Mouse (Mus musculus): ENCODE results near the gene Tnrc6c. TPM values are rescaled to one million over a fixed set of nuclear protein-coding genes. Genes with fewer than 3 reads are reported as not detected.

Gene Tnrc6c
- total and polyA plus RNA-seq, 3 experiments, result 6.9 to 16.7 (median 12.8) TPM

- Histone ChIP-seq H3K4me2 (ENCODE audit: insufficient read depth, low read depth, poor library complexity, severe bottlenecking) (no peak overlapping the region), H3K4me3 (replicated peaks in 1 of 3; ENCODE audit: low read depth in 2 of 3, low read length in 2 of 3, poor library complexity in 1 of 3) (no peak overlapping the region), H3K27ac (ENCODE audit: insufficient read depth, low read depth) (no peak overlapping the region), H3K9me3 (replicated peaks; ENCODE audit: low read length) (no peaks in the 10 kb centered on the region), H3K4me1 (ENCODE audit: control insufficient read depth in 1 of 2, insufficient read depth in 2 of 2) (peaks cover 13 to 65% of the 10 kb centered on the region in 2 experiments), H3K27me3 (replicated peaks) (no peaks in the 10 kb centered on the region), H3K9ac (ENCODE audit: insufficient read depth, low read depth) (no peak overlapping the region), H3K36me3 (replicated peaks in 1 of 2; ENCODE audit: control insufficient read depth in 1 of 2, insufficient read depth in 1 of 2, low read length in 1 of 2) (peaks cover 57 to 74% of the 10 kb centered on the region in 2 experiments), H3K79me2 (replicated peaks; ENCODE audit: control insufficient read depth, extremely low read depth, insufficient read depth, poor library complexity, severe bottlenecking) (no peaks in the 10 kb centered on the region)
- dilution Hi-C loops (cut with MboI; ENCODE audit: extremely low pct_ligation_motif_present, extremely low pct_unique_long_range_greater_than_20kb, low sequenced_read_pairs) (no loop called here), in situ Hi-C loops (cut with MboI; ENCODE audit: low pct_ligation_motif_present, low pct_unique_long_range_greater_than_20kb, low sequenced_read_pairs) (no loop called here)
- no peak for DNase-seq (ENCODE audit: extremely low read depth)
- TF ChIP-seq CHD2 (IDR thresholded peaks at IDR 0.05; ENCODE audit: low read length), result no peak
- 0 out of 2 replicates have a peak, but pooled peaks have one; percentile 5 for TF ChIP-seq TCF12 (IDR thresholded peaks at IDR 0.05; ENCODE audit: low read depth, low read length)
- no peak for TF ChIP-seq ZC3H11A (IDR thresholded peaks at IDR 0.05; ENCODE audit: low read depth, low read length)
Observed at GRCm38 (mm10) chr11:117776085-117776792, 122.2 kb downstream of the Tnrc6c start.

DNA sequence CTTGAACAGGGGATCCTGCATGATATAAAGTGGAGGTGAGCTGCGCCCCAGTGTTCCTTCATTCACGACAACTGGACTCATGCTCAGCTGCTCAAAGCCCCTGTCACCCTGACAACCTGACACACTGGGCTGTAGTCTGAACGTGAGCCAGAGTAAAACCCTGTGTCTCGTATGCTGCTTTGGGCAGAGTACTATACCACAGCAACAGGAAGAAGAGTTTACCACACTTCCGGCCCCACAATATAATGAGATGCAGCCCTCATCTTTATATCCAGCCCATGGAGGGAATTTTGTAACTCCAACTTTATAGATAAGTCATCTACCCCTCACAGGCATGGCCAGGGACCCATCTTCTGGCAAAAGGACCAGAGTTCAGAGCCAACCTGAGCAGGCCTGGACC, 123.0 kb downstream of the Tnrc6c start:
- DNase-seq (ENCODE audit: extremely low read depth), result no peak
- TF ChIP-seq ZMIZ1 (IDR thresholded peaks at IDR 0.05; ENCODE audit: low read depth, low read length) (no peak), MEF2A (IDR thresholded peaks at IDR 0.05; ENCODE audit: borderline replicate concordance, low read depth, low read length) (no peak), POLR2A (IDR thresholded peaks at IDR 0.05; ENCODE audit: low read depth, low read length) (no peak), MAZ (IDR thresholded peaks at IDR 0.05; ENCODE audit: low read depth, low read length) (no peak), MAX (IDR thresholded peaks at IDR 0.05; ENCODE audit: low read length) (no peak), NRF1 (IDR thresholded peaks at IDR 0.05; ENCODE audit: low read depth, low read length) (no peak), GABPA (IDR thresholded peaks at IDR 0.05; ENCODE audit: insufficient replicate concordance, low read depth, low read length) (no peak), IRF4 (IDR thresholded peaks at IDR 0.05; ENCODE audit: low read depth, low read length) (no peak), RAD21 (IDR thresholded peaks at IDR 0.05; ENCODE audit: low read depth, low read length) (no peak), NELFE (IDR thresholded peaks at IDR 0.05; ENCODE audit: low read depth, low read length) (no peak), CHD2 (IDR thresholded peaks at IDR 0.05; ENCODE audit: low read length) (no peak), PAX5 (IDR thresholded peaks at IDR 0.05; ENCODE audit: low read length) (no peak), TBP (conservative IDR thresholded peaks at IDR 0.05; ENCODE audit: low read depth, low read length) (no peak), USF2 (conservative IDR thresholded peaks at IDR 0.05; ENCODE audit: low read depth, low read length) (no peak)

More for the DNA sequence above, 123.0 kb downstream of the Tnrc6c start:
- peaks cover 50 to 67% of the 10 kb centered on the region in 2 experiments for H3K36me3 ChIP-seq (replicated peaks in 1 of 2; ENCODE audit: control insufficient read depth in 1 of 2, insufficient read depth in 1 of 2, low read length in 1 of 2)
- no peak overlapping the region for H3K9ac ChIP-seq (ENCODE audit: insufficient read depth, low read depth)
- H3K4me3 ChIP-seq (replicated peaks in 1 of 3; ENCODE audit: low read depth in 2 of 3, low read length in 2 of 3, poor library complexity in 1 of 3), result no peak overlapping the region
- H3K9me3 ChIP-seq (replicated peaks; ENCODE audit: low read length), result no peaks in the 10 kb centered on the region
- dilution Hi-C loops (cut with MboI; ENCODE audit: extremely low pct_ligation_motif_present, extremely low pct_unique_long_range_greater_than_20kb, low sequenced_read_pairs), result no loop called here
- H3K4me1 ChIP-seq (ENCODE audit: control insufficient read depth in 1 of 2, insufficient read depth in 2 of 2), result peaks cover 10 to 65% of the 10 kb centered on the region in 2 experiments
- no peaks in the 10 kb centered on the region for H3K27me3 ChIP-seq (replicated peaks)
- H3K4me2 ChIP-seq (ENCODE audit: insufficient read depth, low read depth, poor library complexity, severe bottlenecking), result no peak overlapping the region
- in situ Hi-C loops (cut with MboI; ENCODE audit: low pct_ligation_motif_present, low pct_unique_long_range_greater_than_20kb, low sequenced_read_pairs), result no loop called here
- no peaks in the 10 kb centered on the region for H3K79me2 ChIP-seq (replicated peaks; ENCODE audit: control insufficient read depth, extremely low read depth, insufficient read depth, poor library complexity, severe bottlenecking)
- H3K27ac ChIP-seq (ENCODE audit: insufficient read depth, low read depth), result no peak overlapping the region
